Mouse (Mus musculus): ENCODE measurements around the gene C530008M17Rik.

C530008M17Rik gene

DNA sequence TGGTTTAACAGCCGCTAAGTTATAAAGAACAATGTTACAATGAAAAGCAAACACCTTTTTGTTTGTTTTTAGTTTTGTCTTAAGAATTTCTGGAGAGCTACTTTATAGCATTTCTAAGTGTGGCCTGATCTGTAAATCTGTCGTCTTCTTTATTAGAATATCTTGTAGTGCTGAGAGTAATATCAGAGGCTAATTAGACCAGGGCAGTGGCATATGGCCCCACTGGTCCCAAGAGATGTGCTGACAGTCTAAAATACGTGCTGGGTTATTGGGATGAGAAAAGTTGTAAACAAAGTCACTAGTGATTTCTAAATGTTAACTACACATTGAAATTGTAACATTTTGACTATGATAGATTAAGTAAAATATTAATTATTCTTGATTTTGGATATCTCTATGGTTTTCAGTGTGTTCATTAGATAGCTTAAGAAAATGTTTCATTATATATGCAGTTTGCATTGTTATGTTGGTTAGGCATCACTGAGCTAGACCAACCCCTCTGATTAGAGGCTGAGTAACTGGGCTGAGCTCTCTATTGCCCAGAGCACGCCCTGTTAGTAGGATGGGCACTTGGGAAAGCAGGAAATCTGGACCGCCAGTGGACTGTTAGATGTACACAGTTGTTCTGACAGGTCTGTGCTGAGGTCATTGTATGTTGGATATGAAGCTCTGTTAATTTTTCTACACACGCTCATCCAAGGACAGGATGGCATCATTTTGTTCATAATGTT is 9.9 kb downstream of the C530008M17Rik start:
- DNase-seq, result no peak

DNA sequence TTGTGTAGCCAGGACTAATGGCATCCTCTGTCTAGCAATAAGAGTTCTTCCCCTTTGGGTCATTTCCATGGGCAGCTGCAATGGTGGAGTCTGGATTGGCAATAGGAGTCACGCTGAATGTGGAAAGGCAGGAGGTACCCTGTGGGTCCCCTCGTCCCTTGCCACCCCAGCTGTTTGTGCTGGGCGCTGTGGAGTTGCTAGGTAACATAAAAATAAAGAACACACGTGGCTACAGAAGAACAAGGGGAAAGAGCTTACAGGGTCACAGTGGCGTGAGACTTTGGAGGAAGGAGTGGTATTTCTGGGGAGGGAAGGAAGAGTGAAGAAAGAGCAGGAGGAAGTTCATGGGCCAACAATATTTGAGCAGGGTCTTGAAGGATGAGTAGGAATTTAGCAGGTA is 11.8 kb downstream of the C530008M17Rik start:
- no peak for DNase-seq

DNA sequence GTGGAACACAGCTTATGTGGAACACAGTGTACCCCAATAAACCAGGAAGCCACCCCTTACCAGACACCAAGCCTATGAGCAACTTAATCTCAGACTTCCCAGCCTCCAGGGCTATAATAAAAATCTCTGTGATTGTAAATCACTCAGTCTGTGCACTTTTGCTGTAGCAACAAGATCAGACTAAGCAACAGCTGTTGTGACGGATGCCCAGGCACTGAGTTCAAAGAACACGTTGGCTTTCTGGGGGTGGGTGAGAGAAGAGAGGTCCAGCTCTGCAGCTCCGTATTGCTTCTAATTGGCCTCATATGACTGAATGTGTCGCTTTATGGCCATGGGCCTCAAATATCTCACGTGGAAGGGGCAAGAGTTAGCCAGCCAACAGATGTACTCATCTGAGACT is 12.2 kb downstream of the C530008M17Rik start:
- no peak for DNase-seq

DNA sequence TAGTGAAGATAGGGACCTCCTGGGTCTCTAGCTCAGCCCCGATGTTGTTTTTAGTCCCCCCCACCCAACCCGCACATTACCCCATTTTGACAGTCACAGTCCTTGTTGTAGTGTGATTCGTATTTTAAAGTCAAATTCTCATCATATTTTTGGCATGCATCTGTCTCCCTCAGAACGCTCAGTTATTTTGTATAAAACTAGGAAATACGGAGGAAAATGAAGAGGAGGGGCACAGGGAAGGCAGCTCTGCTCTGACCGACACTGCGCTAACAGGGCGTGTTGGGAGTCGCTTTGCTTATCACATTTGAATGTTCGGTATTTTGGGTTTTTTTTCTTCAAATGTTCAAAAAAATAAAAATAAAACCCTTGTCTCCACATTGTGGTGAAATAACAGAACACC is 13.9 kb downstream of the C530008M17Rik start:
- DNase-seq, result no peak

- no peak for DNase-seq
These were observed 17.8 kb downstream of the C530008M17Rik start for GRCm38 (mm10) chr5:76674022-76674653.

GRCm38 (mm10) chr5:76675369-76675768 is 19.1 kb downstream of the C530008M17Rik start:
- DNase-seq, result no peak

GRCm38 (mm10) chr5:76680959-76681358 is 24.6 kb downstream of the C530008M17Rik start:
- no peak for DNase-seq

GRCm38 (mm10) chr5:76681895-76682656 is 25.8 kb downstream of the C530008M17Rik start:
- DNase-seq, result no peak

DNA sequence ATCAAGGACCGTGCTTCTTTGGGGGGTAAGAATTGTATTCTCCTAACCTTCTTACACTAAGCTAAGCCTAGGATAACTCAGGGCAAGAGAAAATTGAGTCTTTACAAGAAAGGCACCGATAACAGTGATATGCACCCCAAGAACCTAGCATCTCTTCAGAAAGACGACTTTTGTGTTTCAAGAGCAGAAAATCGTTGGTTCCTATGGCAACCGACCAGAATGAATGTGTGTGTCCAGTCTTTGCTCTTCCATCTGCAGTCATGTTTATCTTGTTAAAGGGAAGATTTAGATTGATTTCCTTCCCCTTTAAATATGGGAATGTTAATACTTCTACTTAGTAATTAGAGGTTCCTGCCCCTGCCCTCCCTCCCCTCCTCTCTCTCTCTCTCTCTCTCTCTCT is 27.1 kb downstream of the C530008M17Rik start:
- DNase-seq, result no peak

- no peak for DNase-seq
These were observed 28.6 kb downstream of the C530008M17Rik start for GRCm38 (mm10) chr5:76684658-76685605.

GRCm38 (mm10) chr5:76687961-76688600 is 31.8 kb downstream of the C530008M17Rik start:
- no peak for DNase-seq

DNA sequence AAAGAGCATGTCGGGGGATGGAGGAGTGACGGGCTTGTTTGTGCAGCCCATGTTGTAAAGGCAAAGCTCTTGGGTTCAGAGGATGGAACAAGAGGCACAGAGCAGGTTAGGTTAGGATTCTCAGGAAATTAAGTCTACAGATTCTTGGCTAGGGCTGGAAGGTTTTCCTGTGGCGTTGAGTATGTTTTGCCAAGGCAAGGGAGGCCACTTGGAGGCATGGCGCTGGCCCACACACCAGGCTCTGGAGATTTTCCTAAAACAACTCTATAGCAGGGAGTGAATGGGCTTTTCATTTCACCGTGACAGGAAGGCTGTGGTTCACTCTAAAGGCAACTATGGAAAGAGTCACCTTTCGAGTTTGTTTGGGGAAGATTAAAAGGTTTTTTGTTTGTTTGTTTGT is 32.3 kb downstream of the C530008M17Rik start:
- DNase-seq, result no peak

DNA sequence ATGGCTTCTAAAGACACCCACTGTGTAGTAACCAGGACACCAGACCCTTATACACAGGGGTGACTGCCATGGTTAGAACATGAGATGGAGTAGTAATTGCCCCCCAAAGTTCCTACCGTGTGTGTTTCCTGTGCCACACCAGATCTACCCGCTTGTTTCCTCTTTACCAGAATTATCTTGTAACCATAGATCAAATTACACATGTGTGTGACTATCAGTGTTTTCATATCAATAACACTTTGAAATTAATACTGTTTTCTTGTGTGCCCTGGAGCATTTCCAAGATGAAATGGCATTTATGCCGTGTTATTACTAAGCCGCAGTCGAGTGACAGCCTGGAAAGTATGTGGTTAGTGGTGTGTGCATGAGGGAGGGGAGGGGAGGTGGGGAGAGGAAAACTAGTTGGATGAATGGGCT is 33.9 kb downstream of the C530008M17Rik start:
- DNase-seq, result no peak

DNA sequence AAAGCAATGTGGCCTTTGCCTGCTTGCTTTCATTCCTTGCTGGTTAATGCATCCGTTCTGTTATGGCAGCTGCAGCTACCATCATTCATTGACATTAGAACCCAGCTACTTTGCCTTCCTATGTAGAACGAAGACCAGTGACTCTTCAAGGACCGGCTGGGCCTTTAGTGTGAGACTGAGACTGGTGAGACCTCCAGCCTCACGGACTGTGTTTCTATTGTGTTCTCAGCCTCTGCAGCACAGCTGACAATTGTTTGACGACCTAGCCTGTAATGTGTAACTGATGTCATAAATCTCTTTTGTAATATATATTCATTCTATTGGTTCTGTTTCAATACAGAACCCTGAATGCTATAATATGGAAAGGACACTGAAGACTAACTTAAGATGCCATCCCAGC is 34.9 kb downstream of the C530008M17Rik start:
- no peak for DNase-seq

DNA sequence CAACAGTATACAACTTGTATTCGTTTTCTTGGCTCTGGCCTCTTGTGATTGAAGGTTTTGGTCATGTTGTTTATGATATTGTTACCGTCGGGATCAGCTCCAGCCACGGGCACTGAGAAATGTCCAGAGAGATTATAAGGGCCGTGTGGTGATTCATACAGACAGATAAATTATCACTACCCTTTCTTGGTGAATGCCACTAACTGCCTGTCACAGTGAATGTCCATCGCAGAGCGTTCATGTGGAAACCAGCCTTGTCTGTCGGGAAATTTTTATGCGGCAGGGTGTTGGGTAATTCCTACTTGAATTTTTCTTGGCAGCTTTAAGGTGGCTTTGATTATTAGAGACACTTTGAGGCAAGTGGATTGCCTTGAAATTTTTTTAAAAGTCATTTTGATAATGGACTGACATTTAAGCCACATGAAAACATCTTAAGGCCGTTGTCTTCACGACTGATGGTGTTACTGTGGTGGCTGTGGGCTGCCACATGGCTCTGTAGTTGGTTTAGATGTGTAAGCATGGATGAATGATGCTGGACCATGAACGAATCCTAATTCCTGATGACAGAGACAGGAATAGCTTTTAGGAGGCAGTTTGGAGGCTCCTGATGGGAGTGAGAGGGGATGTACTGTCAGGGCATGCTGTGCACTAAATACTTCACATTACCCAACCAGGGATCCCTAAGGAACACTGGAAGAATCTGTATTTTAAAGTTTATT is 35.6 kb downstream of the C530008M17Rik start:
- no peak for DNase-seq

DNA sequence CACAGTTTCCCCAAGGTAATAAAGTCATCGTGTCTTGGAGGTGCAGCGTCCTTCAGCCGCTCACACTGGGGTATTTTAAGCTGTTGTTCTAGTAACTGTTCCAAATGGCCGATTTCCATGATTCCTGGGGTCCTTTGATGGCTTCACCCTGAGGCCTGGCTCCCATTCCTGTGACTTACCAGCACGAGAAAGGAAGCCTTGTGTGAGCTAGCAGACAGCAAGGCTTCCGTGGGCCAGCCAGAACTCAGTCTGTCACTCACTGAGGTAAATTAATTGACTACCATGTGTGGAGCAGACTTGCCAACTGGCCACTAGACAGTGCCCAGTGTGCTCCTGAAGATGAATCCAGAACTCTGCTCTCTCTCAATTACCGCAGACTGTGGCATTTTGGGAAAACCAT is 41.2 kb downstream of the C530008M17Rik start:
- DNase-seq, result no peak

DNA sequence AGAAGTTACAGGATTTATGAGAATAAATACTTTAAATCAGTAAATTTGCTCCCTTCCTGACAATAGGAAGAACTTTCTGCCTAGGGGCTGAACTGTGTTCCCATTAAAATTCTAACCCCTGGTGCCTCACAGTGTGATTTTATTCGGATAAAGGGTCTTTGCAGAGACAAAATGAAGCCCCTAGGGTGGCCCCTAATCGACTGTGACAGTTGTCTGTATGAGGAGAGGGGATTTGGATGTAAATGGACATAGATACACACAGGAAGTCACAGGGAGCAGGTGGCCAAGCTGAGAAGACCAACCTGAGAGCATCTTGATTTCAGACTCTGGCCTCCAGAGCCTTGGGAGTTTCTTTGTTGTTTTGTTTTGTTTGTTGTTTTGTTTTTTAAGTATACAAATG is 41.9 kb downstream of the C530008M17Rik start:
- DNase-seq, result no peak

- DNase-seq, result no peak
These were observed 45.0 kb downstream of the C530008M17Rik start for GRCm38 (mm10) chr5:76701127-76701853.

DNA sequence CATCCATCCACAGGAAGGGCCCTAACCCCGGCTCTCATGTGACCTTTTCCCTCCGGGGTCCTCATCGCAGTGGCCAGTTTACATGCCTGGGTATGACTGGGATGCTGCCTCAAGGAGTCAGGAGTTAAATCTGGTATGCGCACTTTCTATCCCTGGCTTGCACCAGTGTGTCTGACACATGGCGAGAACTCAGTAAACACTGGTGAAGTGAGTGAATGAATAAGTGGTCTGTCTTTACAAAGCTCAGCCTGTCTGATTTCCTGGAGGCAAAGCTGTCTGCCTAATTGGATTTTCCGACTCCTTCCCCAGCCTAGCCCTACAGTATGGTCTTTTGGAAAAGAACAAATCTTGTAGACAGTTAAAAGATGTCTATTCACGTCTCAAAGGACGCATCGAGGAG is 45.8 kb downstream of the C530008M17Rik start:
- no peak for DNase-seq

DNA sequence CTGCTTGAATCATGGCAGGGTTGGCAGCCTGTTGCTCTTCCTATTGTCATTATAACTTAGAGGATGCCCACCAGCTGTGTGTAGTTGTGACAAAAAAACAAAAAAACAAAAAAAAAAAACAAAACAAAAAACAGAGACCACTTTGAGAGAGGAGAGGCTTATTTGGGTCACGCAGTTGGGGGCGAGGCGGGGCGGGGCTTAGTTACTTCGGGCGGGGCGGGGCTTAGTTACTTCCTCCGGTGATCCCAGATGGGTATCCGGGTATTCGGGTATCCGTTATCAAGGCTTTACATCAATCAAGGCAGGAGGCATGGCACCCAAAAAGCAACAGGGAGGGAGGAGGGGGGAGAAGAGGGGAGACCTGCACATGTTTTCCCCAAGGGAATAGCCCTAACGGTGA is 46.3 kb downstream of the C530008M17Rik start:
- no peak for DNase-seq
